Mouse (Mus musculus) gastrocnemius, adult 2 months (tissue): ENCODE data around the gene Nr6a1. TPM values are rescaled to one million over a fixed set of nuclear protein-coding genes. Genes with fewer than 3 reads are reported as not detected.

Experiments used
- DNase-seq: peaks from one replicate; pipeline ENCODE4 v3.0.0; 2022
- H3K27ac ChIP-seq: fragments of 200-600 bp; 2 replicates; pipeline ENCODE4 v1.8.1; 2022; ENCODE audit warnings: mild to moderate bottlenecking
- H3K4me3 ChIP-seq: fragments of 200-600 bp; 2 replicates; pipeline ENCODE4 v1.8.1; 2022; ENCODE audit warnings: mild to moderate bottlenecking, moderate library complexity
- CTCF ChIP-seq: fragments of 200-600 bp; IDR thresholded peaks from 2 replicates; pipeline ENCODE4 v1.8.1; 2022; ENCODE audit warnings: antibody characterized with exemption, mild to moderate bottlenecking, moderate library complexity
- intact Hi-C: fragments of 180-260 bp; cut with DNase I; formaldehyde crosslinking; loops from one replicate; pipeline ENCODE4 v1.15.1; 2025
- microRNA-seq: library from miRNA; unstranded; fragments of <30 nt; microRNA quantifications from one replicate; pipeline ENCODE4 v1.2.0, GENCODE M21; 2021
- total RNA-seq, 2 experiments: library from RNA; stranded (reverse); gene quantifications; 2 replicates each; pipeline ENCODE4 v1.2.3; 2021

The Nr6a1 gene
- total RNA-seq, 2 experiments from 2014 or later = 3.4 to 4.8 TPM

DNA sequence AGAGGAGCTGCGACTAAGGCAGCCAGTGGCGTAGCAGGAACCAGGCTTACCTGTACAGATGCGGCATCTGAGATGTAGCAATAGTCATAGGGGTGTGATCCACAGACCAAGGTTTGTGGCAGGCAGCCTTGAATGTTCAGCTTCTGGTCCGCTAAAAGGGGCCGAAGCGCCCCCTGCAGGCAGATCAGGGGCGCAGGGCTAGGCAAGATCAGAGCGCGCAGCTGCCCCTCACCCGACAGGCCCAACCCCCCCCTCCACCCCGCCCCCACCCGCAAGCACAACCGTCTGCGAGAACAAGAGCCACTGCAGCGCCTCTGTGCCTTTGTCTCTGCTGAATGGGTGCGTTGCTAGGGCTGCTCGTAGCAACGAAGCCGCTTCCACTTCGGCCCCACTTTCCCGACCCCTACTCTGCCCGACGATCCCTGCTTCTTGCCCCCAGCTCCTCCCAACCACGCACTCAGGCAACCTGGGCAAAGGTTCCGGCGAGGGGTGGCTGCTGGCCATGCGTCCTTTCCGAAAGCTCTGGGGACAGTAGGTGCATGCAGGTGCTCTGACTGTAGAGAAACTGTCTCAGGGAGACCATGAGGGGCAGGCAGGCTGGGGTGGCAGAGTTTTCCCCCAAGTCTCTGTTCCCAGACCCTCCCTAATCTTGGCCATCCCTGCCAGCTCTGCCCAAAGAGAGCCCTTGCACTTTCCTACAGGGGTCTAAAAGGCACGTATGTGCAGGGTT is 238.5 kb downstream of the Nr6a1 start:
- Histone ChIP-seq H3K4me3 (peak overlapping the region; percentile 38), H3K27ac (no peak overlapping the region)
- DNase-seq = peak; percentile 38
- intact Hi-C loops = no loop called here
- TF ChIP-seq CTCF = peak; percentile 62

- no peak for DNase-seq
- no peak overlapping the region for H3K4me3 ChIP-seq
- intact Hi-C loops = no loop called here
- no peak for TF ChIP-seq CTCF
- no peak overlapping the region for H3K27ac ChIP-seq
Observed at GRCm38 (mm10) chr2:38685746-38686145, 241.7 kb downstream of the Nr6a1 start.

DNA sequence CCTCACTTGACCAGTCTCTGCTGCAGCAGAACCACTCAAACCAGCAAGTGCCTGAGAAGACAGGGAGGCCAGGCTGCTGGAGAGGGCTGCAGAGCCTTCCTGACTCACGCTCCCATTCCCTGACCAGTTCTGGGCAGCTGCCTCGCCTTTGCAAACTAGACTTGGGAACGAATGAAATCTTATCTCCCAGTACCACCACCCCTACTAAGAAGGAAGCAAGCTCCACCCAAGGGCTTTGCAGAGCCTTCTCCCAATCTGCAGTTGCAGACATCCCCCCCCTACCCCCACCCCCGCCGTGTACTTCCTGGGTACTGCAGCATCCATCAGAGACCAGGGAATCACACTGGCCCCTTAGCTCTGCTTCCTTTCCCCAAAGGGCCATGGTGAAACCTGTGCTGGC is 244.4 kb downstream of the Nr6a1 start:
- DNase-seq = no peak
- Histone ChIP-seq H3K27ac (no peak overlapping the region), H3K4me3 (no peak overlapping the region)
- TF ChIP-seq CTCF = no peak
- intact Hi-C loops = no loop called here

GRCm38 (mm10) chr2:38682209-38682608 is 245.3 kb downstream of the Nr6a1 start:
- TF ChIP-seq CTCF = no peak
- intact Hi-C loops = no loop called here
- H3K4me3 ChIP-seq = no peak overlapping the region
- DNase-seq = no peak
- H3K27ac ChIP-seq = no peak overlapping the region

DNA sequence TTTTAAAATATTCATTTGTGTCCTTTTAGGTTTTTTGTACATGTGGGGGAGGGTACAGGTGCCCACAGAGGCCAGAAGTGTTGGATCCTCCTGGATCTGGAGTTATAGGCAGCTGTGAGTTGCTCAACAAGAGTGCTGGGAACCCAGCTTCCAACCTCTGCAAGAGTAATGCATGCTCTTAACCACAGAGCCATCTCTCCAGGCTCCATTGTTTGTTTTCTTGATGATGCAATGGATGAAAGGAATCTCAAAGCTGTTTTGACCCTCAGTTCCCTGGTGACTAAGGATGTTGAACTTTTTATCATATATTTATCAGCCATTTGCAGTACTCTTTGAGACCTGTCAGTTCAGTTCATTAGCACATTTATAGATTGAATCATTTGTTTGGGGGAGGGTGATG is 248.5 kb downstream of the Nr6a1 start:
- Histone ChIP-seq H3K4me3 (no peak overlapping the region), H3K27ac (no peak overlapping the region)
- DNase-seq = no peak
- intact Hi-C loops = no loop called here
- TF ChIP-seq CTCF = no peak

DNA sequence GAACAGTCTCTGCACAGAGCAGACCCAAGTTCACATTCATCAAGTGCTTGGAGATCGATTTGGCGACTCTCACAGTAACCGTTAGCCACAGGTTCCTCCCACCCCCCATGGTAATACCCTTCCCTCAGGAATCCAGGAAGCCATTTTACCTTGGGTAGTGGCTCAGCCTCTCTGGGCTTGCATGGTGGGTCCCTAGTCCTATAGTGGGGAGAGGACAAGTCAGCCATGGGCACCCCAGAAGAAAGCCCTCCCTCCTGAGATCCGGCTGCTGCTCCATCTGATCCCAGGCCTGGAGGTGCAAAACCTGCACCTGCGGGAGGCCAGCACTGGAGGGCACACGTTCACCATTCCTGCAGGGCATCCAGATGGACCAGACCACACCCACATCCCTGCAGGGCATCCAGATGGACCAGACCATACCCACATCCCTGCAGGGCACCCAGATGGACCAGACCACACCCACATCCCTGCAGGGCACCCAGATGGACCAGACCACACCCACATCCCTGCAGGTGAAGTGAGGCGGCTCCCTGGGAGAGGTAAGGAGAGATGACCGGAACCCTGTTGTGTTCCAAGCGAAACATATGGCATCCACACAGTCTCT is 252.0 kb downstream of the Nr6a1 start:
- no peak overlapping the region for H3K27ac ChIP-seq
- TF ChIP-seq CTCF = peak; percentile 20
- intact Hi-C loops = no loop called here
- DNase-seq = no peak
- H3K4me3 ChIP-seq = no peak overlapping the region

Small RNA genes within 50 kb of the gene (microRNA-seq; reads per million reads assigned to microRNA genes)
- gene Mir181a-2 = 165 reads per million, percentile 53 among the genes with 10 or more reads in this experiment
- 886 reads per million, percentile 76 among the genes with 10 or more reads in this experiment for gene Mir181b-2

Other genes with a start within 250 kb of the Nr6a1 start
- gene Nr5a1, start 213.1 kb downstream of the Nr6a1 start, total RNA-seq = not detected
- 1 to 10 TPM; 4.2 to 6.6 TPM for gene Olfml2a, start 4.3 kb upstream of the Nr6a1 start, total RNA-seq
- under 1 TPM in 1 of 2 experiments, not detected in 1; 0.08 TPM for gene Wdr38, start 69.8 kb upstream of the Nr6a1 start, total RNA-seq
- gene Arpc5l, start 77.7 kb upstream of the Nr6a1 start, total RNA-seq = 100 to 1,000 TPM; 109 to 118 TPM
- gene Rpl35, start 77.9 kb upstream of the Nr6a1 start, total RNA-seq = 100 to 1,000 TPM; 264 to 300 TPM
- 10 to 100 TPM; 12.9 to 13.9 TPM for gene Golga1, start 137.9 kb upstream of the Nr6a1 start, total RNA-seq